Mouse (Mus musculus): Measurements from ENCODE around the gene Itgb4.

GRCm38 (mm10) chr11:115970006-115970673 is 4.4 kb upstream of the Itgb4 start:
- TF ChIP-seq GATA1 (IDR thresholded peaks at IDR 0.05; ENCODE audit: borderline replicate concordance, low read length) (no peak), FLI1 (IDR thresholded peaks at IDR 0.05; ENCODE audit: low read length) (no peak)

All from megakaryocyte, embryonic 14.5 days (primary cell).